16 mouse cellular contexts compared by ENCODE assay signal in the genomic region with DNA sequence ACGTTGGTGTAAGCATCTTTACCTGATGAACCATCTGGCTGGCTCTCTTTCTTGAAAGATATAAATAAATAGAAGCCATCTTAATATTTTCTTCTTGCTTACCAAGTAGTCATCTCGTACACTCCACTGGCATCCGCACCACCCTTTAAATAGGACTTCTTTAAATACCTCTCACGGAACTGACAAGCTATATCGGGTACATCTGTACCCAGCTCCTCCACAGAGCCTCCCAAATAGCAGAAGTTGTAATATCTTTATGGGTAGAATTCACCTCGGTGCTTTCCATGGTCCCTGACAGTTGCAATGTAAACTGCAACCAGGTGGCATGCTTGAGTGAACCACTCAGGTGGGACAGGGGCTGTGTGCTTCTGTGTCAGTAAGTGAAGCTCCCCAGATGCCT.
"Had no signal": no experiment of that assay in that cellular context is flagged by ENCODE, and none has a peak within 500 bp of the region (broad histone marks: within the 10 kb centered on the region; RNA-seq: fewer than 3 reads in every experiment).

No protein-coding gene starts in this region.

- H3K27ac ChIP-seq: midbrain, embryonic 10.5 days; midbrain, embryonic 12.5 days; neural tube, embryonic 13.5 days; neural tube, embryonic 15.5 days had no signal

- H3K36me3 ChIP-seq: midbrain, embryonic 10.5 days; midbrain, embryonic 12.5 days; neural tube, embryonic 13.5 days; neural tube, embryonic 15.5 days had no signal

- H3K9me3 ChIP-seq: midbrain, embryonic 10.5 days; midbrain, embryonic 12.5 days; neural tube, embryonic 13.5 days; neural tube, embryonic 15.5 days had no signal

- H3K4me3 ChIP-seq: midbrain, embryonic 10.5 days; midbrain, embryonic 12.5 days; myocyte; neural tube, embryonic 13.5 days; neural tube, embryonic 15.5 days had no signal

- DNase-seq: lung, adult 18-20 months; lung, embryonic 14.5 days; lung, postnatal 10 days; lung, postnatal 4 days; midbrain, embryonic 14.5 days; retina, postnatal 1 day; right cerebral cortex, postnatal 14 days; spleen, adult 18-20 months; thymus, adult 2 months; thymus, postnatal 25 days; thymus, postnatal 4 days had no signal

- H3K4me1 ChIP-seq: midbrain, embryonic 10.5 days; midbrain, embryonic 12.5 days; neural tube, embryonic 13.5 days; neural tube, embryonic 15.5 days had no signal

- H3K27me3 ChIP-seq: midbrain, embryonic 12.5 days; neural tube, embryonic 13.5 days; neural tube, embryonic 15.5 days had no signal

- H3K4me2 ChIP-seq: lung, embryonic 14.5 days; midbrain, embryonic 12.5 days; neural tube, embryonic 13.5 days; neural tube, embryonic 15.5 days had no signal

- H3K9ac ChIP-seq: lung, embryonic 14.5 days; midbrain, embryonic 12.5 days; neural tube, embryonic 13.5 days; neural tube, embryonic 15.5 days had no signal
